Mouse (Mus musculus) ovary, postnatal 14 days (tissue): Measurements from ENCODE around the gene Lrrc75a.
A peak's percentile ranks its signal among the peaks of the same experiment; 100 is the strongest.
"Not testable (repeated sequence)": the region's sequence is repeated elsewhere in the genome, so short reads cannot be mapped to it uniquely, and the experiment has no call there.

Experiments used
- DNase-seq: peaks from one replicate; pipeline ENCODE4 v3.0.0; 2022; ENCODE audit warnings: low spot score

Lrrc75a gene

GRCm38 (mm10) chr11:62647661-62648590 is at the start of gene Lrrc75a:
TSS of gene Lrrc75a (minus strand) at chr11:62648523.
- DNase-seq, result no peak

GRCm38 (mm10) chr11:62695126-62695525 is 46.8 kb upstream of the Lrrc75a start:
- DNase-seq, result no peak

DNA sequence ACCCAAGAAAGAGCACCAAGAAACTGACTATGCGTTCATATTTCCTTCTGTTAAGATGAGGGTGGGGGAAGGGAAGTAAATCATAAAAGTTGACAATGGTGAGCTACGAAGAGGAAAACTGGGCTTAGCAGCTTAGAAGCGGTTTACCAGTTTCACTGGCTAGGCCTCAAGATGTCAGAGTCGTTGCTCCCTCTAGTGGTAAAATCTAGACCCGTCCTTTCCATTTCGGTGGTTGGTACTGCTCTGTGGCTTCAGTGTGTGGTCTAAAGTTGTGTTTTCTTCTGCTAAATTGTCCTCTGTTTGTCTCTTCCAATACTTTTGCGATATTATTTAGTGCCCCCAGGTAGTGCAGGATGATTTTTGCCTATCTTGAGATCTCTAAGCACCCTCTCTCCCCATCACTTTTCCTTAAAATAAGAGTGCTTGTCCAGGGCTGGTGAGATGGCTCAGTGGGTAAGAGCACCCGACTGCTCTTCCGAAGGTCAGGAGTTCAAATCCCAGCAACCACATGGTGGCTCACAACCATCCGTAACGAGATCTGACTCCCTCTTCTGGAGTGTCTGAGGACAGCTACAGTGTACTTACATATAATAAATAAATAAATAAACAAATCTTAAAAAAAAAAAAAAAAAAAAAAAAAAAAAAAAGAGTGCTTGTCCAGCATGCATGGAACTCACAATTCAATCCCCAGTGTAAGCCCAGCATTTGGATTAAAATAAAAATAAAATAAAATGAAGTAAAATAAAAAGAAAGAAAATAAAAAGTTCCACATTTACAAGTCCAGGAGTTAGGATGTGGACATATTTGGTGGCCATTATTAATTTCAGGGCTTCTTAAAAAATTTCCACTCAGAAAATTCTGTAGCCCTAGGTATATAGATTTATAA is 45.2 kb upstream of the Lrrc75a start:
- DNase-seq, result peak; percentile 21

GRCm38 (mm10) chr11:62691592-62691991 is 43.3 kb upstream of the Lrrc75a start:
- DNase-seq, result no peak

DNA sequence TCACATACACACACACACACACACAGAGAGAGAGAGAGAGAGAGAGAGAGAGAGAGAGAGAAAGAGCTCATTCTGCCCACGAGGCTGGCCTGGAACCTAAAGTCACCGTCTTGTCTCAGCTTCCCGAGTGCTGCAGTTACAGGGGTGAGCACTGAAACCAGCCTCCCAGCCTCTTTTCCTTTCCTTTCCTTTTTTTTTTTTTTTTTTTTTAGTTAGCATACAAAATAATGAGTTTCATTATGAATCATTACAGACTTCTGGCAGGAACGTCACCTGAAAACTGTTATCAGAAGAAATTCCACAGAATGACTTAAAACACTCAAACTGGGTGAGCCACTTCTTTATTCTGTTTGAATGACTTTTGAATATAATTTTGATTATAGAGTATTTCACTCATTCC is 31.6 kb upstream of the Lrrc75a start:
- no peak for DNase-seq

DNA sequence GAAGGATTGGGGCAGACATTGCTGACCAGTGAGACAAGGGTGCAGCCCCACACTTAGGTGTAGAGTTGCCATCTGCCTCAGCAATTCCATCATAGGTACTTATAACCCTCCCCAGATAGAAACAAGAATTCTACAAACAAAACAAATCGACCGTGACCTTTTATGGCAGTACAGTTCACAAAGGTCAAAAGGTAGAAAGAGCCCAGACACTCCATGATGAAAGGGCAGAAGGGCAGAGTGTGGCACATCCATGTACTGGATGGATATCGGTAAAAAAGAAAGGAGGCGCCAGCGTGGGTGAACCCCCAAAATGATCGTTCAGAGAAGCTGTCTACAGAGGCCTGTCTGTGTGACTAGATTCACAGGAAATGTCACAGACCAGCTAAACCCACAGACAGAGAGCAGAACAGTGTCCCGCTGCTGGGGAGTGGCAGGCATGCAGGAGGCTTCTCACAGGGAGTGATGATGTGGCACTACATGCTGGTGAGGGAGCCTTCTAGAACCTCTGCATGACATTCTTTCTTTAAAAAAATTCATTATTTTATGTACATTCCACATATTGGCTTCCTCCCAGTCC is 30.5 kb upstream of the Lrrc75a start:
- DNase-seq, result no peak

GRCm38 (mm10) chr11:62676290-62676596 is 27.9 kb upstream of the Lrrc75a start:
- DNase-seq, result no peak

DNA sequence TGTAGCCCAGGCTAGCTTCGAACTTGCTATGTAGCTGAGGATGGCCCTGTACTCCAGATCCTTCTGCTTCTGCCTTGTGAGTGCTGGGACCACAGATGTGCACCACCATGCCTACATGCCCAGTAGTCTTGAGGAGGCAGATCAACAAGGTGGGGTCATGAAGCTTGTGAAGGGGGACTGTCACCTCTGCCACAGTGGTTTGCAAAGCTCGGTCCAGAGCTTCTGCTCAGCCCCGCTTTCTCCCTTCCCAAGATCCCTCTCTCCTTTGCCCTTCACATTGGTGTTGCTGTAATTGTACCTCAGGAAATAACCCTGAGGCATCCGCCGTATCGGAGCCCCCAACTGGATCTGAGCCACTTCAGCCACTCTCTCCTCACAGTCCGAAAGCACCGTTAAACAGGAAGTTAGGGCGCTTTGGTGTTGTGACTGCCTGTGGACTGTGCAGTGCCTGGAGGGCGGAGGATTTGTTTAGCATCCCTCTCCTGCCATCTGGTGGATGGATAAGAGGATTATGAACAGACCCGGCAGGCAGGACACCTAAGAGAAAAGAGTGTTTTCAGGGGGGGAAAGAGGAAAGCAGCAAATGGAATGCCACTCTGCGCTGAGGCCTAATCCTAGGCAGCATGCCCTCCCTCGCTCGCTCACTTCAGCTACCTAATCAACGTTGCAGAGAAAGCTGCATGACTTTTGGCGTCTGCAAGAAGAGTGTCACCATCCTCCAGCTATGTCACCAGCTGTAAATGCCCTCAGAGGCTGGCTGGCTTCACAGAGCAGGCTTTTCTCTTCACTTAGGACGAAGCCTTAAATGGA is 27.4 kb upstream of the Lrrc75a start:
- peak; percentile 55 for DNase-seq

- DNase-seq, result no peak
These were observed 21.7 kb upstream of the Lrrc75a start for GRCm38 (mm10) chr11:62670006-62670405.

DNA sequence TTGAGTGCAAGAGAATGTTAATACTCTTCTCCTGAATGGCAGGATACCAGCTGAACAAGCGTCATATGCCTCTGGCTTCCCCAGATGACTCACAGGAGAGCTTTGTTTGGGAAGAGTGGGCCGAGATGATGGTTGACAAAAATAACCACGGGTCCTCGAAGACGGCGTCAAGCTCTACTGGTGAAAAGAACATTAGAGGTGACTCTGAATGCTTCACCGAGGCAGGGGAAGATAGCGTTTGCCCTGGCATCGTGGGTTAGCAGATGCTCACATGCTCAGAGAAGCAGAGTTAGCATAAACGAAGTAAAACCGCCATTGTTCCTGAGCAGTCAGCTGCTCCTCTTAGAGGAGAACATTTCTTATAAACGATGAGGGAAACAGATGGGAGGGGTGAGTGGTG is 21.1 kb upstream of the Lrrc75a start:
- no peak for DNase-seq

DNA sequence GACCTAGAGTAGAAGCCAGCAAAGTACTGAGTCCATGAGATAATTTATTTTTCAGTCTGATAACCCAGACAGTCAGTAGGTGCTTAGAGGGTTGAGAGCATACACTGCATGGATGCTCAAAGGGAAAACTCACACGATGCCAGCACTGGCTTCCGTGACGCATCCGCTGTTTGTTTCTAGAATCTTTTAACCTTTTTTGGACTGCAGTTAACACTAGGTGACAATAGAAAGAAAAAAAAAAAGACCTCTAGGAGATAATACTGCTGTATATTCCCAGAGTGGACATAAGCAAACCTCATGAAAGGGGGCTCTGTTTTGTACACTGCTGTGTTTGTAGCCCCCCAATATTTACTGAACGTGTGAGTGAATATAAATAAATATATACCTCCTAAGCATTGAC is 20.7 kb upstream of the Lrrc75a start:
- no peak for DNase-seq

DNA sequence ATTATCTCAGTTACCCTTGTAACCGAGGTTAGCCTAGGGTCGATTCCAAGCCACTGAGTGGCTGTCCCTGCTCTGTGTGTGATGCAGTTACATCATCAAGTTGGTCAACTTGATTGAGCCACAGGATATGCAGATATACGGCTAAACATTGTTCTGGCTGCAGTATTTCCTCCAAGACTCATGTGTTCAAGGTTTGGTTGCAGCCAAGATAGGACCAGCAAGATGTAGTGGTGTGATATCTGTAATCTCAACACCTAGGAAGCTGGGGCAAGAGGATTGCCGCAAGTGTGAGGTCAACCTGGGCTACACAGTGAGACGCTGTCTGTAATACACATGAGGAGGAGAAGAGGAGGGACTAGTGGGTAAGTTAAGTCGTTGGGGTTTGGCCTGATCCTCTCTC is 15.9 kb upstream of the Lrrc75a start:
- DNase-seq, result no peak

GRCm38 (mm10) chr11:62660885-62661284 is 12.6 kb upstream of the Lrrc75a start:
- DNase-seq, result no peak

DNA sequence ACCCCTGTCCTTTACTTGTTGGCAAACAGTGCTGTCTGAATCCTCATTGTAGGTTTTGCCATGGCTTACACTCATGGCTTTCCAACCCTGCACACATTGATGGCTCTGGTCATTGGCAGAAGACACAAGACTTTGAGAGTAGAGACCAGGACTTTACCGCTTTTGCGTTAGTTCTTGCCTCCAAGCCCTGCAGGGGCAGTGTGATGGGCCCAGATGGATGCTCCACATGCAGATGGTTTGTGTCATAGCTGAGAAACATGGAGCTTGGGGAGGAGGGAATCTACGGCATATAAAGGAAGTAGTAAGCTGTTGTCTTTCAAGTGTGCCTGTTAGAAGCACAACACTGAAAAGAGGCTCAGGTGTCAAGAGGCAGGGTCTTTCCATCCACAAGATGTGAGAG is 3.8 kb upstream of the Lrrc75a start:
- DNase-seq, result no peak

- no peak for DNase-seq
These were observed 3.2 kb upstream of the Lrrc75a start for GRCm38 (mm10) chr11:62651563-62651962.

DNA sequence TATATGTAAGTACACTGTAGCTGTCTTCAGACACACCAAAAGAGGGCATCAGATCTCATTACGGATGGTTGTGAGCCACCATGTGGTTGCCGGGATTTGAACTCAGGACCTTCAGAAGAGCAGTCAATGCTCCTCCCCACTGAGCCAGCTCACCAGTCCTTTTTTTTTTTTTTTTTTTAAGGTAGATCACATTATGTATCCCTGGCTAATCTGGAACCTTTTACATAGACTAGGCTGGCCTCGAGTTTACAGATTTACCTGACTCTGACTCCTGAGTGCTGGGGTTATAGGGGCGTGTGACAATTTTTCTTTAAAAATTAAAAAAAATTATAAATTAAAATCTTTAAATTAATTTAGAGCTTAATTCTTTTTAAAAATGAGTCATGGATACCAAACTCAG is 1.5 kb upstream of the Lrrc75a start:
- DNase-seq, result not testable (repeated sequence)

GRCm38 (mm10) chr11:62648591-62649391 is 468 bp upstream of the Lrrc75a start, which contains the start of gene Mmgt2:
TSS of gene Mmgt2 (plus strand) at chr11:62648664.
- DNase-seq, result peak; percentile 96

DNA sequence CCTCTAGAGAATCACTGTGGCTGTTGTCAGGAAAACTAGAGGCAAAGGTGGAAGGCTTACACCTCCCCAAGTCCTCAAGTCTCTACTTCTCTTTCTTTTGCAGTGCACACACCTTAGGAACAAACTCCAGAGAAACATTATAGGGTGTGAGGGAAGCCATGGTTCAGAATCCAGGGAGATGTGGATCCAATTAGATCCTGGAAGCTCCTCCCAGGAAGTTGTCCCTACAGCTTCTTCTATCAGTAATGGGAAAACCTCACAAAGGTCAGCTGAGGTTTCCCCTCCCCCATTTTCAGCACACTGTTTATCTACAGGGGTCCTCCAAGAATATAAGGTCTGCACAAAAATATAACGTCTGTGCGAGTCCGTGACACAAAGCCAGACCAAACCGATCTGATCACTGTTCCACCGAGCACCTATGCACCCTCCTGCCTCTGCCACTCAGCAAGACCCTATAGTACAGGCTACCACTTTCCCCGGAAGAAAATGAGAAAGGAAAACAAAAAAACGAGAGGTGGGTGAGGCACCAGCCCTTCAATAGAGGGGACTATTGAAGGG is 1.3 kb downstream of the Lrrc75a start:
- DNase-seq, result no peak

- no peak for DNase-seq
These were observed 1.9 kb downstream of the Lrrc75a start for GRCm38 (mm10) chr11:62646495-62646843.

GRCm38 (mm10) chr11:62645732-62646494 is 2.4 kb downstream of the Lrrc75a start:
- no peak for DNase-seq
